Mouse (Mus musculus): ENCODE measurements around the gene Osgep.
"Not testable (repeated sequence)": the region's sequence is repeated elsewhere in the genome, so short reads cannot be mapped to it uniquely, and the experiment has no call there.

Osgep gene

DNA sequence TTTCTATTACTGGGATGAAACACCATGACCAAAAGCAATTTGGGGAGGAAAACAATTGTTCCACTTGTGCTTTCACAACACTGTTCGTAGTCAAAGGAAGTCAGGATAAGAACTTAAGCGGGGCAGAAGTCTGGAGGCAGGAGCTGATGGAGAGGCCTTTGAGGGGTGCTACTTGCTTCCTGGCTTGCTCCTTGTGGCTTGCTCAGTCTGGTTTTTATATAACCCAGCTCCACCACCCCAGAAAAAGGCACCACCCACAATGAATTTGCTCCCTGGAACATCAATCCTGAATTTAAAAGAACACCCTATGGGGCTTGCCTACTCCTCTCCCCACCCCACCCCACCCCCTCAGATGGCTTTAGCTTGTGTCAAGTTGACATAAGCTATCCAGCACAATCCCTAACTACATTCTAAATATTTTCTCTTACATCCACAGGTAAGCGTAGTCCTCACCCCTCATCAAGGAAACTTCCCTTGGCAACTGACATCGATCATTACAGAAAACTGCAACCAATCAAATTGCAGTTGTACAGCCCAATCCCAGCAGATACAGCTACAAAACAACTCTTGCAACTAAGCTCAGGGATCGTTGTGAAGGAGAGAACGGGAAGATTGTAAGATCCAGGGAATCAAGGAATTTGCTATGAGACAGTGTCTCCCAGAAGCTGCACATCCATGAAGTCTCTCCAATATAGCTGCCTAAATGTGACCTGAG lies 48.3 kb downstream of the Osgep start:
- no peak for DNase-seq (ENCODE audit: extremely low spot score)

GRCm38 (mm10) chr14:50875591-50876230 lies 49.0 kb downstream of the Osgep start:
- DNase-seq (ENCODE audit: extremely low spot score), result no peak

- DNase-seq (ENCODE audit: extremely low spot score), result no peak
Observed at GRCm38 (mm10) chr14:50875175-50875574, 49.5 kb downstream of the Osgep start.

DNA sequence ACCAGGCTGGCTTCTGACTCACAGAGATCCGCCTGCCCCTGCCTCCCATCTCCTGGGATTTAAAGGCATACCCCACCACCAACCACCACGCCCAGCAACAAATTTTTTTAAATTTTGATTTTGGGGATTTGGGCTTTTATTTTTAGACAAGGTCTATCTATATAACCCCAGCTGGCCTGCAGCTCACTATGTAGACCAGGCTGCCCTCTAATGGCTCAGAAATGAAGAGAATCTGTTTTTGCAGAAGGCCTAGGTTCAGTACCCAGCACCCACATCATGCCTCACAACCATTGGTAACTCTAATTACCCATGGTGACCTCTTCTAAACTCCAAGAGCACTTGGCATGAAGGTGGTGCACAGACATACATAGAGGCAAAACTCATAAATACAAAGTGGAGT lies 53.4 kb downstream of the Osgep start:
- DNase-seq (ENCODE audit: extremely low spot score), result no peak

- DNase-seq (ENCODE audit: extremely low spot score), result no peak
Observed at GRCm38 (mm10) chr14:50870805-50871143, 53.9 kb downstream of the Osgep start.

DNA sequence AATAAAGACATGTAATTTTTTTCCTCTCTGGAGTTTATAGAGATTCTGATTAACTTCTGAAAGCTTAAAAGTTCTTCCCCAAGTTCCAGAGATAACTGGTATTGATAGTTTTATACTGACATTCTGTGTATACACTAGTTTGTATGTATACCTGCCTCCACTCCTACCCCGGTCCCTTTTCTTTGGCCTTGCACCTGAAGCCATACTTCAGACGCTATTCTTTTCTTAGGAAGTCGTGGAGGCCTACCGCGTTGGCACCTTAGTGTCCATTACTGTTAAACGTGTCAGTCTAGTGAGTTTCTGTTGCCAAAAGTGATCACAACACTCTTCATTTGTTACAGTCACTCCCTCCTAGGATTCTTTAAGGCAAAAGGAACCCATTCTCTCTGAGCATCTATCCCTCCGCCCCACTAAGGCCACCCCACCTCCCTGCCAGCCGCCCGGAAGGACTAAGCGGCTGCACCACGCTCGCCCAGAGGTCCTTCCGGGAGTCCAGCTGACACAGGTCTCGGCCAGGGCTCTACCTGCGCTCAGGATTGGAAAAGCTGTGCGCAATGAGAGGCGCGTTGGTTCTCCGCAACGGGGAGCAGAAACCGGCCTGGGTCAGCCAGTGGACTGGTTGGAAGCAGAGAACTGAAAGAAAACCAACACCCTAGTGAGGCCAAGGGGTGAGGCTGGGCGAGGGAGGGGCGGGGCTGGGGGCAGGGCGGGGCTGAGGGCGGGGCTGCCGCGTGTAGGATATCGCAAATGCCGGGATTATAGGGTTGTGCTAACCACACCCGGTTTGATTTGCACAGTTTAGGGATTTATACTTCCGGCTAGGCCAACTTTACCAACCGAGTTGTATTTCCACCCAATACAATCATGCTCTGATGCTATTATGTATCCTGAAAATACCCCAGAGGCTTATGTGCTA lies 54.5 kb downstream of the Osgep start, which contains the start of gene Tep1:
Tep1 (minus strand) TSS at position 672 of the 916 bp plus-strand sequence.
- DNase-seq (ENCODE audit: extremely low spot score), result peak; percentile 80

- no peak for DNase-seq (ENCODE audit: extremely low spot score)
Observed at GRCm38 (mm10) chr14:50868656-50869055, 56.0 kb downstream of the Osgep start.

GRCm38 (mm10) chr14:50868211-50868610 lies 56.5 kb downstream of the Osgep start:
- DNase-seq (ENCODE audit: extremely low spot score), result no peak

DNA sequence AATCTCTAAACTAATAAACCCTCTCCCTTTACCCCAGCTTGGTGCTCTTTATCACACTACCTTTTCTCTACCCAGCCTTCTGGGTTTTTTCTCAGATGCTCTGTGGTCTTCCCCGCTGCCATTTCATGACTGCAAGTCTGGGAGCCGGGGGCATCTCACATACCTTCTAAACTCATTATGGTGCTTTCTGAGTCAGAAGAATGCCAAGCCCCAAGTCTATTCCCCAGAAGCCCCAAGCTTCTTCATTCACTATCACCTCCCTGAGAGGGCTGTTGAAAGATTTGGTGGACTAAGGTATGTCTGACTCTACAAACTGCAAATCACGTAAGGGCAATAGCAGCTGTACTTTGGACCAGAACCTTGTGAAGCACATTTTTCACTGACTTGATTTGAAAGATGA lies 57.7 kb downstream of the Osgep start:
- no peak for DNase-seq (ENCODE audit: extremely low spot score)

- DNase-seq (ENCODE audit: extremely low spot score), result not testable (repeated sequence)
Observed at GRCm38 (mm10) chr14:50865005-50865404, 59.7 kb downstream of the Osgep start.

- no peak for DNase-seq (ENCODE audit: extremely low spot score)
Observed at GRCm38 (mm10) chr14:50862641-50863040, 62.1 kb downstream of the Osgep start.

All from embryo, embryonic 9.5 days (tissue).